Mouse (Mus musculus) MEL (cell line): ENCODE results near the gene Ifna16. TPM values are rescaled to one million over a fixed set of nuclear protein-coding genes. Genes with fewer than 3 reads are reported as not detected.
A peak's percentile ranks its signal among the peaks of the same experiment; 100 is the strongest.

Experiments used
- DNase-seq: peaks from one replicate; pipeline ENCODE4 v3.0.0; 2011; ENCODE audit warnings: low read depth, low spot score
- H3K27ac ChIP-seq: 2 replicates; pipeline ENCODE4 v1.5.1; 2012; ENCODE audit warnings: low read depth, mild to moderate bottlenecking, control low read depth, low read length, moderate library complexity; ENCODE audit not compliant: control insufficient read depth
- H3K27me3 ChIP-seq, 2 experiments: fragments of 150-350 bp in 1 of 2; sonication (generic) in 1 of 2; 2 replicates each; pipeline ENCODE4 v1.6.1; 2012; ENCODE audit warnings: low read length in 2 of 2, mild to moderate bottlenecking in 2 of 2, improper control_type of control experiment in 1 of 2, moderate library complexity in 1 of 2; ENCODE audit not compliant: insufficient read depth in 2 of 2, control insufficient read depth in 1 of 2
- H3K36me3 ChIP-seq, 2 experiments: 2 replicates each; pipeline ENCODE4 v1.6.1; 2012 to 2014; ENCODE audit warnings: low read length in 2 of 2, improper control_type of control experiment in 1 of 2, inconsistent platforms in 1 of 2, mild to moderate bottlenecking in 1 of 2; ENCODE audit not compliant: insufficient read depth in 2 of 2, control insufficient read depth in 1 of 2
- H3K4me1 ChIP-seq, 2 experiments: fragments of 150-350 bp in 1 of 2; sonication (generic) in 1 of 2; 2 replicates each; pipeline ENCODE4 v1.6.1; 2012; ENCODE audit warnings: low read length in 2 of 2, improper control_type of control experiment in 1 of 2, mild to moderate bottlenecking in 1 of 2; ENCODE audit not compliant: insufficient read depth in 2 of 2, control insufficient read depth in 1 of 2
- H3K4me3 ChIP-seq, 2 experiments: fragments of 150-350 bp in 1 of 2; sonication (generic) in 1 of 2; 2 replicates each; pipeline ENCODE4 v1.5.1; 2012; ENCODE audit warnings: low read depth in 2 of 2, low read length in 2 of 2, mild to moderate bottlenecking in 2 of 2, moderate library complexity in 2 of 2, control low read depth in 1 of 2, improper control_type of control experiment in 1 of 2; ENCODE audit not compliant: control insufficient read depth in 1 of 2, insufficient read depth in 1 of 2
- H3K79me2 ChIP-seq: 2 replicates; pipeline ENCODE4 v1.6.1; 2012; ENCODE audit warnings: mild to moderate bottlenecking, low read length, moderate library complexity; ENCODE audit not compliant: control insufficient read depth, poor library complexity, insufficient read depth
- H3K9ac ChIP-seq: 2 replicates; pipeline ENCODE4 v1.6.1; 2012; ENCODE audit warnings: low read depth, mild to moderate bottlenecking, control low read depth, low read length, moderate library complexity; ENCODE audit not compliant: control insufficient read depth, poor library complexity, severe bottlenecking
- H3K9me3 ChIP-seq: fragments of 150-350 bp; sonication (generic); replicated peaks from 2 replicates; pipeline ENCODE4 v1.6.1; 2012; ENCODE audit warnings: mild to moderate bottlenecking, low read length, improper control_type of control experiment, moderate library complexity; ENCODE audit not compliant: insufficient read depth
- BHLHE40 ChIP-seq: IDR thresholded peaks from 2 replicates; pipeline ENCODE4 v1.6.1; 2012; ENCODE audit warnings: low read depth, mild to moderate bottlenecking, inconsistent platforms, low read length, improper control_type of control experiment, borderline replicate concordance
- CHD1 ChIP-seq: IDR thresholded peaks from 2 replicates; pipeline ENCODE4 v1.6.1; 2012; ENCODE audit warnings: low read depth, mild to moderate bottlenecking, inconsistent platforms, low read length, improper control_type of control experiment
- CHD2 ChIP-seq: IDR thresholded peaks from 2 replicates; pipeline ENCODE4 v1.6.1; 2011; ENCODE audit warnings: low read length, improper control_type of control experiment
- ETS1 ChIP-seq: IDR thresholded peaks from 2 replicates; pipeline ENCODE4 v1.6.1; 2012; ENCODE audit warnings: low read depth, mild to moderate bottlenecking, inconsistent platforms, low read length, improper control_type of control experiment, moderate library complexity
- KAT2A ChIP-seq: conservative IDR thresholded peaks from 2 replicates; pipeline ENCODE4 v1.6.1; 2012; ENCODE audit warnings: low read depth, low read length, improper control_type of control experiment, inconsistent platforms
- MAX ChIP-seq: IDR thresholded peaks from 2 replicates; pipeline ENCODE4 v1.6.1; 2011; ENCODE audit warnings: low read length, improper control_type of control experiment
- MEF2A ChIP-seq: IDR thresholded peaks from 2 replicates; pipeline ENCODE4 v1.6.1; 2014; ENCODE audit warnings: low read depth, mild to moderate bottlenecking, inconsistent platforms, low read length, improper control_type of control experiment; ENCODE audit not compliant: poor library complexity, insufficient replicate concordance, severe bottlenecking; ENCODE audit errors: extremely low read depth
- MYC ChIP-seq: IDR thresholded peaks from 2 replicates; pipeline ENCODE4 v1.6.1; 2011; ENCODE audit warnings: low read depth, mild to moderate bottlenecking, low read length, improper control_type of control experiment, moderate library complexity
- POLR2A ChIP-seq, 2 experiments: IDR thresholded peaks; 2 replicates each; pipeline ENCODE4 v1.6.1; 2011 to 2012; ENCODE audit warnings: low read length in 2 of 2, mild to moderate bottlenecking in 2 of 2, control low read depth in 1 of 2, improper control_type of control experiment in 1 of 2, low read depth in 1 of 2, moderate library complexity in 1 of 2; ENCODE audit not compliant: control insufficient read depth in 1 of 2, insufficient read depth in 1 of 2, poor library complexity in 1 of 2
- POLR2AphosphoS2 ChIP-seq: IDR thresholded peaks from 2 replicates; pipeline ENCODE4 v1.6.1; 2011; ENCODE audit warnings: low read length, improper control_type of control experiment
- POLR2AphosphoS5 ChIP-seq: IDR thresholded peaks from 2 replicates; pipeline ENCODE4 v1.6.1; 2012; ENCODE audit warnings: low read depth, borderline replicate concordance, mild to moderate bottlenecking, inconsistent platforms, low read length, moderate library complexity, mixed read lengths
- SIN3A ChIP-seq: IDR thresholded peaks from 2 replicates; pipeline ENCODE4 v1.6.1; 2012; ENCODE audit warnings: low read length, improper control_type of control experiment, inconsistent platforms
- SMC3 ChIP-seq: IDR thresholded peaks from 2 replicates; pipeline ENCODE4 v1.6.1; 2011; ENCODE audit warnings: low read depth, low read length, improper control_type of control experiment
- TBP ChIP-seq: IDR thresholded peaks from 2 replicates; pipeline ENCODE4 v1.8.0; 2011; ENCODE audit warnings: low read depth, low read length, improper control_type of control experiment
- UBTF ChIP-seq: IDR thresholded peaks from 2 replicates; pipeline ENCODE4 v1.6.1; 2012; ENCODE audit warnings: low read depth, mild to moderate bottlenecking, inconsistent platforms, low read length, improper control_type of control experiment, moderate library complexity, borderline replicate concordance; ENCODE audit not compliant: insufficient read depth
- ZKSCAN1 ChIP-seq: IDR thresholded peaks from 2 replicates; pipeline ENCODE4 v1.6.1; 2012; ENCODE audit warnings: low read depth, mild to moderate bottlenecking, inconsistent platforms, low read length, improper control_type of control experiment, moderate library complexity
- ZNF384 ChIP-seq: IDR thresholded peaks from 2 replicates; pipeline ENCODE4 v1.6.1; 2012; ENCODE audit warnings: low read depth, mild to moderate bottlenecking, inconsistent platforms, low read length, improper control_type of control experiment
- polyA plus RNA-seq, 2 experiments: library from polyadenylated mRNA; stranded (reverse) in 1 of 2; unstranded in 1 of 2; fragments of >175 nt in 1 of 2; fragments of >200 nt in 1 of 2; gene quantifications; 2 replicates each; pipeline versions ENCODE4 v1.2.1 to v1.2.4; 2012; ENCODE audit warnings: low replicate concordance in 2 of 2, low read depth in 1 of 2; ENCODE audit not compliant: insufficient read length in 2 of 2, insufficient read depth in 1 of 2, missing spikeins in 1 of 2
- total RNA-seq: library from RNA; depleted of rRNA; stranded (reverse); fragments of 300-350 nt; gene quantifications from 2 replicates; pipeline ENCODE4 v1.2.3, GENCODE M21; 2012

Ifna16 gene
- total and polyA plus RNA-seq, 3 experiments: not detected

DNA sequence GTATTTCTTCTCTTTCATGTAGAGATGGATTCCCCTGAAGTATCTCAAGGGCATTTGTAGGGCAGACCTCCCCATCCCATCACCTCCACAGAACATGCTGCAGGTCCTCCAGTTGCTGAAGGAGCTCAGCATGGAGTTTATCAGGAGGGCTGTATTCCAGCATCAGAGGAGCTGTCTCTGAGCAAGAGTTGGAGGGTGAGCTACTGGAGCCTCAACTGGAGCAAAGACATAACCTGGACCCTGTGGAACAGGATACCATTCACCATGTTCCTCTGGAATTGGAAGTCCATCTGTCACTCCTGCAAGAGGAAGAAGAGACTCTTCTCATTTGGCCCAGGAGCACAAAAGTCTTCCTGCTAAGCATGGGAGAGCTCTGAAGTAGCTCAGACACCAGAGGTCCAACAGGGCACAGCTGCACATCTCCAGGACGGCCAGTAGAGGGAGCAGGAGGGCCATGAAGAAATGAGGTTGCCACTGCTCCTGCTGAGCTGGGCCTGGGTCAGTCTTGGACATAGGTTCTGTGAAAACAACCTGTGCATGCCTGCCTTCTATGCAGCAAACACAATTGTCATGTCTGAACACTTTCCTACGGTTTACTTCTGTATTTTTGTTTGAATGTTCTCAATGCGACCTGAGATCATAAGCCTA lies 19.6 kb upstream of the Ifna16 start (continued):
- peak; percentile 84 for TF ChIP-seq SMC3

DNA sequence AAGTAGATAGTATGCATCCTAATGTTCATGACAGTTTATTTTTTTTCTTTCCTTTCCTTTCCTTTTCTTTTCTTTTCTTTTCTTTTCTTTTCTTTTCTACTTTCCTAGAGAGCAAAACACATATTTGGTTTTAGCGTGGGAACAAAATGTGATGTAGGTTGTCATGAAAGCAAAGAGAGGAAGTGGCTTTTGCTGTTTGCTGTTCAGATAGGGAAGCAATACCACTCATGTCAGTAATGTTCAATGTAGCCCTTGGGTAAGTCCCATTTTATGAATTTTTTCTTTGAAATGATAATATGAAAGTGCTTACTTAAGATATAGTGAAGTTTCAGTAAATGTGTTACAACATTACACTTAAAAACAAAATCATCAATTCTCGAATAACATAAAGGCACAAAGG lies 16.7 kb upstream of the Ifna16 start:
- H3K36me3 ChIP-seq: no peaks in the 10 kb centered on the region
- H3K27ac ChIP-seq: no peak overlapping the region
- no peak overlapping the region for H3K4me3 ChIP-seq
- H3K9ac ChIP-seq: no peak overlapping the region
- no peaks in the 10 kb centered on the region for H3K4me1 ChIP-seq
- H3K27me3 ChIP-seq: peaks cover 0 to 4% of the 10 kb centered on the region in 2 experiments; a peak in 2 of 4 replicates
- TF ChIP-seq CHD1: no peak
- TF ChIP-seq ZKSCAN1: no peak
- no peak for TF ChIP-seq TBP
- TF ChIP-seq MEF2A: no peak
- TF ChIP-seq MAX: no peak
- TF ChIP-seq ZNF384: no peak
- TF ChIP-seq POLR2AphosphoS2: no peak
- no peak for TF ChIP-seq CHD2
- TF ChIP-seq POLR2A (IDR thresholded peaks at IDR 0.05; ENCODE audit: control insufficient read depth in 1 of 2, insufficient read depth in 1 of 2, low read depth in 1 of 2, low read length in 2 of 2, poor library complexity in 1 of 2): no peak
- TF ChIP-seq BHLHE40: no peak
- TF ChIP-seq POLR2AphosphoS5: no peak
- no peak for TF ChIP-seq KAT2A
- TF ChIP-seq MYC: no peak
- H3K9me3 ChIP-seq: no peaks in the 10 kb centered on the region
- no peak for DNase-seq
- no peaks in the 10 kb centered on the region for H3K79me2 ChIP-seq

DNA sequence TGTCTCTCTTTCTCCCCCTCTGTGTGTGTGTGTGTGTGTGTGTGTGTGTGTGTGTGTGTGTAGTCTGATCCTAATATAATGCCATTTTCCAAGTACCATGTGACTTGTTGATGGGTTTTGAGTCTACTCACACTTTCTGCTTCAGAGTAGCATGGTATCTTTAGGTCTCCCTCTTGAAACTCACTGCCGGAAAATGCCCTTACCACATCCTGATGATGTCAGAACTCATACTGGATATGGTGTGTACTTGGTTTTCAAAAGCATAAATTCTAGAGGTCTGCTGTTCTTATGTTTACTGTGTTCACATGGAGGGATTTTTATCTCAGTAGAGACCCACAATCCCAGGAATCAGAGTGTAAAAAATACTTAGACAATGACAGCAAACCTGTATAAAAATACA lies 15.8 kb upstream of the Ifna16 start:
- Histone ChIP-seq H3K9me3 (no peaks in the 10 kb centered on the region), H3K27me3 (peaks cover 0 to 4% of the 10 kb centered on the region in 2 experiments; a peak in 2 of 4 replicates), H3K9ac (no peak overlapping the region), H3K36me3 (no peaks in the 10 kb centered on the region), H3K4me3 (no peak overlapping the region), H3K4me1 (no peaks in the 10 kb centered on the region), H3K27ac (no peak overlapping the region), H3K79me2 (no peaks in the 10 kb centered on the region)
- no peak for DNase-seq
- no peak for TF ChIP-seq MAX
- TF ChIP-seq ETS1: no peak
- TF ChIP-seq ZNF384: no peak
- no peak for TF ChIP-seq SIN3A
- TF ChIP-seq UBTF: no peak
